Mouse (Mus musculus) brain, embryonic 14.5 days (tissue): ENCODE measurements around the gene Prkab1.

Experiments used
- CTCF ChIP-seq: fragments of 200-500 bp; IDR thresholded peaks from 2 replicates; pipeline ENCODE4 v1.5.1; 2012; ENCODE audit warnings: inconsistent platforms, mild to moderate bottlenecking, moderate library complexity, borderline replicate concordance; ENCODE audit not compliant: insufficient read depth, insufficient read length; ENCODE audit errors: extremely low read depth
- POLR2A ChIP-seq: fragments of 200-500 bp; IDR thresholded peaks from 2 replicates; pipeline ENCODE4 v1.6.1; 2012; ENCODE audit warnings: mild to moderate bottlenecking, inconsistent platforms, borderline replicate concordance; ENCODE audit not compliant: poor library complexity, insufficient read depth, insufficient read length, severe bottlenecking; ENCODE audit errors: extremely low read depth

DNA sequence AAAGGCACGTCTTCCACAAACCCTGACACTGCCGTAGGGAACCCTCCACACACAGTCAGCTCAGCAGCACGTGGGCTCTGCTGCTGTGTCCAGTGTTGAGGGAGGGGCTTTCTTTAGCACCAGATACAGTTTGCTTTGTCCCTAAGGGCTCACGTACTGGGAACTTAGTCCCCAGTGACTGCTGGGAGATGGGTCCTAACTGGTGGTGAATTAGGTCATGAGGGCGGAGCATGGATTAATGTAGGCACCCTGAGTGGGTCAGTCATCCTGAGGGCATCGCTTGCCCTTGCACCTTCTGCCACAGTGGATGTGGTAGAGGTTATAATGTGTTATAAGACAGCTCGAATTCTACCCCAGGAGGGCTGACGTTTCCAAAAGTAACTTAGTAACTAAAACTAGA, 6.9 kb downstream of the Prkab1 start:
- no peak for TF ChIP-seq POLR2A
- TF ChIP-seq CTCF: no peak
